Mouse (Mus musculus) ES-Bruce4 (cell line): ENCODE measurements around the gene Opa3.

Experiments used
- CTCF ChIP-seq: IDR thresholded peaks from one replicate; pipeline ENCODE4 v1.8.1; 2011; ENCODE audit warnings: low read depth, low read length
- POLR2A ChIP-seq: IDR thresholded peaks from one replicate; pipeline ENCODE4 v1.8.1; 2011; ENCODE audit warnings: low read length; ENCODE audit not compliant: insufficient read depth

- TF ChIP-seq CTCF (no peak), POLR2A (no peak)
These were observed 7.0 kb downstream of the Opa3 start for GRCm38 (mm10) chr7:19235092-19235671.
